Mouse (Mus musculus): Measurements from ENCODE around the gene Fbxo36.

The Fbxo36 gene

GRCm38 (mm10) chr1:84860360-84861254 is 21.0 kb downstream of the Fbxo36 start:
- DNase-seq, result no peak

GRCm38 (mm10) chr1:84861255-84861630 is 21.6 kb downstream of the Fbxo36 start:
- DNase-seq, result no peak

GRCm38 (mm10) chr1:84864645-84865044 is 25.0 kb downstream of the Fbxo36 start:
- no peak for DNase-seq

GRCm38 (mm10) chr1:84866231-84866630 is 26.6 kb downstream of the Fbxo36 start:
- no peak for DNase-seq

GRCm38 (mm10) chr1:84866706-84867230 is 27.1 kb downstream of the Fbxo36 start:
- no peak for DNase-seq

GRCm38 (mm10) chr1:84868311-84868710 is 28.7 kb downstream of the Fbxo36 start:
- no peak for DNase-seq

- no peak for DNase-seq
Measured at GRCm38 (mm10) chr1:84868841-84869240, 29.2 kb downstream of the Fbxo36 start.

GRCm38 (mm10) chr1:84869498-84869897 is 29.9 kb downstream of the Fbxo36 start:
- no peak for DNase-seq

- DNase-seq, result no peak
Measured at GRCm38 (mm10) chr1:84871131-84871530, 31.5 kb downstream of the Fbxo36 start.

- DNase-seq, result no peak
Measured at GRCm38 (mm10) chr1:84872105-84872504, 32.5 kb downstream of the Fbxo36 start.

- DNase-seq, result no peak
Measured at GRCm38 (mm10) chr1:84872939-84873338, 33.3 kb downstream of the Fbxo36 start.

- no peak for DNase-seq
Measured at GRCm38 (mm10) chr1:84877590-84877989, 37.9 kb downstream of the Fbxo36 start.

- no peak for DNase-seq
Measured at GRCm38 (mm10) chr1:84879571-84880120, 40.0 kb downstream of the Fbxo36 start.

GRCm38 (mm10) chr1:84881248-84882065 is 41.8 kb downstream of the Fbxo36 start:
- DNase-seq, result no peak

- DNase-seq, result no peak
Measured at GRCm38 (mm10) chr1:84882066-84882532, 42.5 kb downstream of the Fbxo36 start.

GRCm38 (mm10) chr1:84882937-84883336 is 43.3 kb downstream of the Fbxo36 start:
- DNase-seq, result no peak

GRCm38 (mm10) chr1:84883889-84884288 is 44.2 kb downstream of the Fbxo36 start:
- no peak for DNase-seq

GRCm38 (mm10) chr1:84885174-84885573 is 45.5 kb downstream of the Fbxo36 start:
- no peak for DNase-seq

GRCm38 (mm10) chr1:84885921-84886320 is 46.3 kb downstream of the Fbxo36 start:
- DNase-seq, result no peak

- no peak for DNase-seq
Measured at GRCm38 (mm10) chr1:84889330-84890004, 49.8 kb downstream of the Fbxo36 start.

GRCm38 (mm10) chr1:84890005-84890393 is 50.4 kb downstream of the Fbxo36 start:
- no peak for DNase-seq

GRCm38 (mm10) chr1:84890503-84890902 is 50.9 kb downstream of the Fbxo36 start:
- DNase-seq, result no peak

- DNase-seq, result no peak
Measured at GRCm38 (mm10) chr1:84891746-84892145, 52.1 kb downstream of the Fbxo36 start.
